Mouse (Mus musculus): Measurements from ENCODE around the gene AL732309.1. TPM values are rescaled to one million over a fixed set of nuclear protein-coding genes. Genes with fewer than 3 reads are reported as not detected.

The AL732309.1 gene
- polyA plus RNA-seq, 1 experiment from 2014 or later = 8.5 TPM

GRCm38 (mm10) chr2:25231038-25231437 is 15.6 kb downstream of the AL732309.1 start:
- Histone ChIP-seq H3K27ac (ENCODE audit: low read length) (no peak overlapping the region), H3K4me1 (ENCODE audit: control insufficient read depth, insufficient read depth, low read length) (no peaks in the 10 kb centered on the region), H3K4me3 (ENCODE audit: low read depth, low read length) (no peak overlapping the region), H3K27me3 (ENCODE audit: control insufficient read depth, insufficient read depth, low read length) (no peaks in the 10 kb centered on the region), H3K9ac (replicated peaks; ENCODE audit: low read depth, low read length) (no peak overlapping the region), H3K4me2 (replicated peaks; ENCODE audit: low read depth, low read length) (no peak overlapping the region), H3K9me3 (ENCODE audit: control insufficient read depth, low read depth, low read length) (no peaks in the 10 kb centered on the region), H3K36me3 (ENCODE audit: control insufficient read depth, insufficient read depth, low read length) (no peaks in the 10 kb centered on the region)
- WGBS = 57% methylated on average over 12 of the region's 12 CpGs
- ATAC-seq (ENCODE audit: insufficient number of reproducible peaks, insufficient read depth, low FRiP score, low read depth) = no peak

GRCm38 (mm10) chr2:25230581-25230980 is 16.1 kb downstream of the AL732309.1 start:
- Histone ChIP-seq H3K9me3 (ENCODE audit: control insufficient read depth, low read depth, low read length) (no peaks in the 10 kb centered on the region), H3K4me1 (ENCODE audit: control insufficient read depth, insufficient read depth, low read length) (peaks cover 4% of the 10 kb centered on the region; the same call in 1 of the 2 replicates), H3K4me3 (ENCODE audit: low read depth, low read length) (no peak overlapping the region), H3K27ac (ENCODE audit: low read length) (no peak overlapping the region), H3K36me3 (ENCODE audit: control insufficient read depth, insufficient read depth, low read length) (no peaks in the 10 kb centered on the region), H3K4me2 (replicated peaks; ENCODE audit: low read depth, low read length) (no peak overlapping the region), H3K27me3 (ENCODE audit: control insufficient read depth, insufficient read depth, low read length) (no peaks in the 10 kb centered on the region), H3K9ac (replicated peaks; ENCODE audit: low read depth, low read length) (no peak overlapping the region)
- 95% methylated on average over 7 of the region's 7 CpGs for WGBS
- no peak for ATAC-seq (ENCODE audit: insufficient number of reproducible peaks, insufficient read depth, low FRiP score, low read depth)

GRCm38 (mm10) chr2:25229582-25229981 is 17.1 kb downstream of the AL732309.1 start:
- H3K36me3 ChIP-seq (ENCODE audit: control insufficient read depth, insufficient read depth, low read length) = no peaks in the 10 kb centered on the region
- no peaks in the 10 kb centered on the region for H3K9me3 ChIP-seq (ENCODE audit: control insufficient read depth, low read depth, low read length)
- no peak overlapping the region for H3K27ac ChIP-seq (ENCODE audit: low read length)
- 83% methylated on average over 5 of the region's 5 CpGs for WGBS
- peaks cover 5% of the 10 kb centered on the region; the same call in 1 of the 2 replicates for H3K4me1 ChIP-seq (ENCODE audit: control insufficient read depth, insufficient read depth, low read length)
- H3K27me3 ChIP-seq (ENCODE audit: control insufficient read depth, insufficient read depth, low read length) = no peaks in the 10 kb centered on the region
- no peak for ATAC-seq (ENCODE audit: insufficient number of reproducible peaks, insufficient read depth, low FRiP score, low read depth)
- no peak overlapping the region for H3K4me2 ChIP-seq (replicated peaks; ENCODE audit: low read depth, low read length)
- H3K9ac ChIP-seq (replicated peaks; ENCODE audit: low read depth, low read length) = no peak overlapping the region
- H3K4me3 ChIP-seq (ENCODE audit: low read depth, low read length) = no peak overlapping the region

GRCm38 (mm10) chr2:25228995-25229530 is 17.6 kb downstream of the AL732309.1 start:
- H3K27ac ChIP-seq (ENCODE audit: low read length) = no peak overlapping the region
- H3K9me3 ChIP-seq (ENCODE audit: control insufficient read depth, low read depth, low read length) = no peaks in the 10 kb centered on the region
- WGBS = 73% methylated on average over 6 of the region's 6 CpGs
- H3K4me1 ChIP-seq (ENCODE audit: control insufficient read depth, insufficient read depth, low read length) = peaks cover 5% of the 10 kb centered on the region; the same call in 1 of the 2 replicates
- no peak for ATAC-seq (ENCODE audit: insufficient number of reproducible peaks, insufficient read depth, low FRiP score, low read depth)
- no peaks in the 10 kb centered on the region for H3K27me3 ChIP-seq (ENCODE audit: control insufficient read depth, insufficient read depth, low read length)
- no peaks in the 10 kb centered on the region for H3K36me3 ChIP-seq (ENCODE audit: control insufficient read depth, insufficient read depth, low read length)
- no peak overlapping the region for H3K4me3 ChIP-seq (ENCODE audit: low read depth, low read length)
- H3K4me2 ChIP-seq (replicated peaks; ENCODE audit: low read depth, low read length) = no peak overlapping the region; the same call in 1 of the 2 replicates
- H3K9ac ChIP-seq (replicated peaks; ENCODE audit: low read depth, low read length) = no peak overlapping the region

GRCm38 (mm10) chr2:25228431-25228889 is 18.2 kb downstream of the AL732309.1 start:
- peak overlapping the region; percentile 23 for H3K4me2 ChIP-seq (replicated peaks; ENCODE audit: low read depth, low read length)
- H3K4me3 ChIP-seq (ENCODE audit: low read depth, low read length) = peak overlapping the region; percentile 9; the same call in 1 of the 2 replicates
- WGBS = under 1% methylated on average over 7 of the region's 7 CpGs
- no peaks in the 10 kb centered on the region for H3K27me3 ChIP-seq (ENCODE audit: control insufficient read depth, insufficient read depth, low read length)
- no peaks in the 10 kb centered on the region for H3K9me3 ChIP-seq (ENCODE audit: control insufficient read depth, low read depth, low read length)
- H3K4me1 ChIP-seq (ENCODE audit: control insufficient read depth, insufficient read depth, low read length) = peaks cover 6% of the 10 kb centered on the region; the same call in 1 of the 2 replicates
- H3K36me3 ChIP-seq (ENCODE audit: control insufficient read depth, insufficient read depth, low read length) = no peaks in the 10 kb centered on the region
- no peak for ATAC-seq (ENCODE audit: insufficient number of reproducible peaks, insufficient read depth, low FRiP score, low read depth)
- H3K27ac ChIP-seq (ENCODE audit: low read length) = no peak overlapping the region
- no peak overlapping the region for H3K9ac ChIP-seq (replicated peaks; ENCODE audit: low read depth, low read length)

- Histone ChIP-seq H3K4me2 (replicated peaks; ENCODE audit: low read depth, low read length) (no peak overlapping the region), H3K9ac (replicated peaks; ENCODE audit: low read depth, low read length) (no peak overlapping the region), H3K27me3 (ENCODE audit: control insufficient read depth, insufficient read depth, low read length) (no peaks in the 10 kb centered on the region), H3K4me3 (ENCODE audit: low read depth, low read length) (no peak overlapping the region), H3K4me1 (ENCODE audit: control insufficient read depth, insufficient read depth, low read length) (peaks cover 8% of the 10 kb centered on the region; the same call in 1 of the 2 replicates), H3K9me3 (ENCODE audit: control insufficient read depth, low read depth, low read length) (no peaks in the 10 kb centered on the region), H3K27ac (ENCODE audit: low read length) (no peak overlapping the region), H3K36me3 (ENCODE audit: control insufficient read depth, insufficient read depth, low read length) (no peaks in the 10 kb centered on the region)
- 96% methylated on average over 4 of the region's 4 CpGs for WGBS
- no peak for ATAC-seq (ENCODE audit: insufficient number of reproducible peaks, insufficient read depth, low FRiP score, low read depth)
Observed at GRCm38 (mm10) chr2:25227406-25227805, 19.3 kb downstream of the AL732309.1 start.

- Histone ChIP-seq H3K9me3 (ENCODE audit: control insufficient read depth, low read depth, low read length) (no peaks in the 10 kb centered on the region), H3K9ac (replicated peaks; ENCODE audit: low read depth, low read length) (no peak overlapping the region)
- WGBS = 87% methylated on average over 5 of the region's 5 CpGs
Observed at GRCm38 (mm10) chr2:25226864-25227263, 19.8 kb downstream of the AL732309.1 start.

GRCm38 (mm10) chr2:25225811-25226379 is 20.8 kb downstream of the AL732309.1 start:
- H3K4me1 ChIP-seq (ENCODE audit: control insufficient read depth, insufficient read depth, low read length) = peaks cover 8% of the 10 kb centered on the region; the same call in 1 of the 2 replicates
- WGBS = 72% methylated on average over 8 of the region's 8 CpGs
- H3K4me3 ChIP-seq (ENCODE audit: low read depth, low read length) = peak overlapping the region; percentile 40; the same call in 1 of the 2 replicates
- H3K4me2 ChIP-seq (replicated peaks; ENCODE audit: low read depth, low read length) = peak overlapping the region; percentile 56
- H3K9me3 ChIP-seq (ENCODE audit: control insufficient read depth, low read depth, low read length) = no peaks in the 10 kb centered on the region
- ATAC-seq (ENCODE audit: insufficient number of reproducible peaks, insufficient read depth, low FRiP score, low read depth) = no peak
- no peak overlapping the region for H3K9ac ChIP-seq (replicated peaks; ENCODE audit: low read depth, low read length)
- H3K36me3 ChIP-seq (ENCODE audit: control insufficient read depth, insufficient read depth, low read length) = peaks cover 6% of the 10 kb centered on the region
- peak overlapping the region; percentile 97 for H3K27ac ChIP-seq (ENCODE audit: low read length)
- H3K27me3 ChIP-seq (ENCODE audit: control insufficient read depth, insufficient read depth, low read length) = no peaks in the 10 kb centered on the region

More at GRCm38 (mm10) chr2:25226864-25227263, 19.8 kb downstream of the AL732309.1 start:
- 0 out of 2 replicates have a peak overlapping the region, but pooled peaks have one; percentile 3 for H3K27ac ChIP-seq (ENCODE audit: low read length)
- no peak for ATAC-seq (ENCODE audit: insufficient number of reproducible peaks, insufficient read depth, low FRiP score, low read depth)
- H3K4me3 ChIP-seq (ENCODE audit: low read depth, low read length) = no peak overlapping the region
- H3K36me3 ChIP-seq (ENCODE audit: control insufficient read depth, insufficient read depth, low read length) = peaks cover 1% of the 10 kb centered on the region; the same call in 1 of the 2 replicates
- H3K27me3 ChIP-seq (ENCODE audit: control insufficient read depth, insufficient read depth, low read length) = no peaks in the 10 kb centered on the region
- peaks cover 8% of the 10 kb centered on the region; the same call in 1 of the 2 replicates for H3K4me1 ChIP-seq (ENCODE audit: control insufficient read depth, insufficient read depth, low read length)
- H3K4me2 ChIP-seq (replicated peaks; ENCODE audit: low read depth, low read length) = no peak overlapping the region

All from stomach, embryonic 14.5 days (tissue).